Mouse (Mus musculus) embryo, embryonic 11 days (tissue): ENCODE results near the gene Gm9268.
"Not testable (repeated sequence)": the region's sequence is repeated elsewhere in the genome, so short reads cannot be mapped to it uniquely, and the experiment has no call there.

Experiments
- DNase-seq: peaks from one replicate; pipeline ENCODE4 v3.0.0-alpha.2; 2015

The Gm9268 gene

DNA sequence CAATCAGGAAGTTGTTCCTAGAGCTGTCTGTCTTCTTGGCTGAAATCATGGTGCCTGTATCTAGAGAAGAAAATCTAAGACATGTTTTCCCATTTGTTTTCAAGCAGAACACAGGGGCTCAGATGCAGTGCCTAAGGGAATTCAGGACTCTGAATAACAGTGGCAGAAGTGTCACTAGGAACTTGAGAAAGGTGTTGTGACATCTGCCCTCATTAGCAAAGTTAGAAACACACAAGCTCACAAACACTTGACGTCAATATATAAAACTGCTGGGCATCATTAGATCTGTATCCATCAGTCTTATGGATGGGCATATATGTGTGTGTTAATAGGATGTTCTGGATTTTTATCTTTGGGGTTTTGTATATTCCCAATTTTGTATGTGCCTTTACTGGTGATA lies at the start of gene Gm9268:
Gene Gm9268, plus strand, starts transcription at position 301 of the 400 bp plus-strand sequence.
- not testable (repeated sequence) for DNase-seq

DNA sequence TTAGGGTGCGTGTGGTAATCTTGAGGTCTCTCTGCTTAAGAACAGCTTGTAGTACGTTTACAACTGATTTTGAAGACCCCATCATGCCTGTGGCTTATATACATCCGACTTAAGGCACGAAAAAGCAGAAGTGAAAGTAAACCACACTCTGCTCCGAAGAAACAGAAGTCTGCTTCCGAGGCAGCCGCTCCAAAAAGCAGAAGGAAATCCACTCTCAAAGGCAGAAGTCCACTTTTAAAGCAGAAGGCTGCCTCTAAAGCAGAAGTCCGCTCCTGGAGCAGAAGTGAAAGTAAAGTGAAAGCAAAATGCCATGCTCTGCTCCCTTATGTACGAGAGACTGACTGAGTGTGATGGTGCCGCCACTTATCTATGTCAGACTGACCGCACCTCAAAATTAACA lies 38.5 kb upstream of the Gm9268 start:
- no peak for DNase-seq

DNA sequence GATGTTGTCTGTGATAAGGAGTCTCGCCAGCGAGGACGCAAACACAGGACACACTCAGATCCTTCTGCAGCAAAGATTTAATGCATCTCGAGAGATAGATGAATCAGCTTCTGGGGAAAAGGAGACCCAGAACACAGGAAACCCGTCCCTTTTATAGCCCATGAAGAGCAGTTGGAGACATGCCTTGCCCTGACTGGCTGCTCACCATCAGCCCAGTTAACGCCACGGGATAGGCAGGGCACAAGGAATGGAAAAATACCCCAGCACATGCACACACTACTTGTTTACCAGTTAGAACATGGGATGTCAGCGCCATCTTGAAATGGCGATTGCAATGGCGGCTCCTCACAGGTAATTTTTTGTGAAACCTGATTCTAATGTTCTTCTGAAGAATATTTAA lies 37.8 kb upstream of the Gm9268 start:
- no peak for DNase-seq

DNA sequence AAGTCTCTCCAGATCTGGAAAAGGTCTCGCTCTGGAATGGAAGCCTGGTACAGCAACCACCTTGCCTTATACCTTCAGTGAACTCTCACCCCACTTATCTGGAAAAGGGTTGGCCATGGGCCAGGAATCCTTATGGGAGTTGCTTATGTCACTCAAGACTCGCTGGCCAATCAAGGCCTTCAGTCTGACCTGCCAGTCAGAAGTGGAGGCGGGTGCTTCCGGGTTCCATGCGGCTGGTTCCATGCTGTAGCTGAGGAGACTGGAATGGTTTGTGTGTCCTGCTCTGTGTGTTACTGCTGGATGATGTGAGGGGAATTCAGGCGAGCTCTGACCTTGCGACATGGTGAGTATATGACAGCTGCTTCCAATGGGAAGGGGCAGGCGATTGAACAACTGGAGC lies 59.3 kb downstream of the Gm9268 start:
- no peak for DNase-seq
